Mouse (Mus musculus): Measurements from ENCODE around the gene Prkar2b.

DNA sequence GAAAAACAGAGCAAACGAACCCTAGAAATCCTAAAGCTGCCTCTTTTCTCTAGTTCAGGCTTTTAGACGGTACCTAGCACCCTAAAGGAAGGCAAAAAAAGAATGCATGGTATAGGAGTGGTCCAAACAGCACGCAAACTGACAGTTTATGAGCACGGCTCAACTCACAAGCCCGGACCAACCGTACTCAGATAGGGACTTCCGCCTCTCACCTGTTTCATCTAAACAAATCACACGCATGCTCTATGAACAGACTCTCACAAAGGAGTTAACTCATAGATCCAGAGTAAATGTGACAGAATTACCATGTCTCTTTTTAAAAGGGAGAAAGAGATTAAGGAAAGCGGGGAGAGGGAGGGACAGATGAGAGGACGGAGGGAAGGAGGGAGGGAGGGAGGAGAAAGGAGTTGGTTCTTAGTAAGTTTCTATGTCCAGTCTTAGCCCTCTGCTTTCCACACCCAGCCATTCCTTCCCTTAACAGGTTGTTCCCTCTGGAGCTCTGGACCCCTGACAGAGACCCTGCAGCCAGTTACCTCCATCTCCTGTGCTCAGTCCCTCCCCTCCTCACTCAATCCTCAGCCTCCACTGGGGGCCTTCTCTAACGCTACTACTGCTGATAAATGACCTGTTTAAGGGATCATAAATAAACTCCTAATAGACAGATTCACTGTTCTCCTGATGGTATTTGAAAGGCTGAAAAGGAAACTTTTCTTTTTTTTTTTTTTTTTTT lies 7.3 kb downstream of the Prkar2b start:
- TF ChIP-seq EP300 (IDR thresholded peaks at IDR 0.05; ENCODE audit: low read depth) (no peak), CTCF (IDR thresholded peaks at IDR 0.05; ENCODE audit: low read depth) (no peak)
